Comparison of ENCODE assay signal across 9 mouse cellular contexts in genomic region chr17:6257070-6257456, GRCm38 (mm10). TPM values are rescaled to one million over a fixed set of nuclear protein-coding genes. Genes with fewer than 3 reads are reported as not detected.
A peak's percentile ranks its signal among the peaks of the same experiment; 100 is the strongest.
DNase-seq lines count a peak whose midpoint lies in the region; ATAC-seq lines count a peak whose summit lies in the region.
"Not testable (repeated sequence)": the region's sequence is repeated elsewhere in the genome, so short reads cannot be mapped to it uniquely, and the experiment has no call there.
"Had no signal": no experiment of that assay in that cellular context is flagged by ENCODE, and none has a peak within 500 bp of the region (broad histone marks: within the 10 kb centered on the region; RNA-seq: fewer than 3 reads in every experiment).

No protein-coding gene starts in this region.

- not testable (repeated sequence) for DNase-seq in embryonic facial prominence, embryonic 11.5 days (ENCODE audit: low spot score)
- peak; percentile 72 to 73 for DNase-seq in frontal cortex, postnatal 14 days (ENCODE audit: low spot score in 2 of 2)
- peak; percentile 46 to 73 for DNase-seq in layer of hippocampus, postnatal 14 days (ENCODE audit: low spot score in 2 of 2)

- not testable (repeated sequence) for H3K9me3 ChIP-seq in embryonic facial prominence, embryonic 11.5 days (replicated peaks; ENCODE audit: control insufficient read depth, low read length); hindbrain, embryonic 15.5 days; limb, embryonic 12.5 days; midbrain, embryonic 16.5 days (replicated peaks; ENCODE audit: control insufficient read depth, low read length, poor library complexity, severe bottlenecking); stomach, embryonic 14.5 days (ENCODE audit: control insufficient read depth, low read depth, low read length)

- not testable (repeated sequence) for H3K27me3 ChIP-seq in embryonic facial prominence, embryonic 11.5 days (ENCODE audit: control insufficient read depth, insufficient read depth, low read length); hindbrain, embryonic 15.5 days; limb, embryonic 12.5 days; midbrain, embryonic 16.5 days (ENCODE audit: control insufficient read depth, insufficient read depth, low read depth, low read length); stomach, embryonic 14.5 days (ENCODE audit: control insufficient read depth, insufficient read depth, low read length)

- H3K36me3 ChIP-seq in embryonic facial prominence, embryonic 11.5 days (replicated peaks; ENCODE audit: control insufficient read depth, insufficient read depth, low read depth, low read length); hindbrain, embryonic 15.5 days; limb, embryonic 12.5 days; midbrain, embryonic 16.5 days (ENCODE audit: control insufficient read depth, insufficient read depth, low read length); stomach, embryonic 14.5 days (ENCODE audit: control insufficient read depth, insufficient read depth, low read length): not testable (repeated sequence)

- 2% methylated on average over 4 of the region's 20 CpGs for WGBS in embryonic facial prominence, embryonic 11.5 days
- 0% methylated on average over 14 of the region's 20 CpGs for WGBS in hindbrain, embryonic 15.5 days
- WGBS in limb, embryonic 12.5 days = 2% methylated on average over 11 of the region's 20 CpGs
- WGBS in midbrain, embryonic 16.5 days = 0% methylated on average over 10 of the region's 20 CpGs
- 0% methylated on average over 8 of the region's 20 CpGs for WGBS in stomach, embryonic 14.5 days

- H3K4me1 ChIP-seq in embryonic facial prominence, embryonic 11.5 days (ENCODE audit: control insufficient read depth, insufficient read depth, low read length); hindbrain, embryonic 15.5 days (replicated peaks); limb, embryonic 12.5 days (replicated peaks); midbrain, embryonic 16.5 days (ENCODE audit: control insufficient read depth, insufficient read depth, low read length); stomach, embryonic 14.5 days (ENCODE audit: control insufficient read depth, insufficient read depth, low read length): not testable (repeated sequence)

- not testable (repeated sequence) for H3K4me3 ChIP-seq in embryonic facial prominence, embryonic 11.5 days (ENCODE audit: low read depth, low read length); stomach, embryonic 14.5 days (ENCODE audit: low read depth, low read length)
- H3K4me3 ChIP-seq in hindbrain, embryonic 15.5 days = peak overlapping the region; percentile 41
- peak overlapping the region; percentile 20; the same call in 1 of the 2 replicates for H3K4me3 ChIP-seq in limb, embryonic 12.5 days (replicated peaks)
- peak overlapping the region; percentile 39 for H3K4me3 ChIP-seq in midbrain, embryonic 16.5 days (ENCODE audit: low read depth, low read length)

- not testable (repeated sequence) for H3K9ac ChIP-seq in embryonic facial prominence, embryonic 11.5 days (replicated peaks; ENCODE audit: low read length); limb, embryonic 12.5 days (replicated peaks); stomach, embryonic 14.5 days (replicated peaks; ENCODE audit: low read depth, low read length)
- H3K9ac ChIP-seq in hindbrain, embryonic 15.5 days = peak overlapping the region; percentile 45
- H3K9ac ChIP-seq in midbrain, embryonic 16.5 days (ENCODE audit: low read depth, low read length) = 0 out of 2 replicates have a peak overlapping the region, but pooled peaks have one; percentile 44

- peak overlapping the region; percentile 33; the same call in 1 of the 2 replicates for H3K4me2 ChIP-seq in embryonic facial prominence, embryonic 11.5 days (ENCODE audit: low read depth, low read length)
- H3K4me2 ChIP-seq in hindbrain, embryonic 15.5 days = peak overlapping the region; percentile 54
- H3K4me2 ChIP-seq in limb, embryonic 12.5 days = peak overlapping the region; percentile 50
- peak overlapping the region; percentile 42 for H3K4me2 ChIP-seq in midbrain, embryonic 16.5 days (ENCODE audit: low read length)
- 0 out of 2 replicates have a peak overlapping the region, but pooled peaks have one; percentile 27 for H3K4me2 ChIP-seq in stomach, embryonic 14.5 days (replicated peaks; ENCODE audit: low read depth, low read length)

- peak; percentile 61; the same call in 1 of the 2 replicates for ATAC-seq in cerebellum, adult (ENCODE audit: insufficient number of reproducible peaks, low FRiP score, low TSS enrichment)
- ATAC-seq in embryonic facial prominence, embryonic 11.5 days (replicated peaks; ENCODE audit: insufficient number of reproducible peaks, low FRiP score, low TSS enrichment, low read depth); hindbrain, embryonic 15.5 days (ENCODE audit: low FRiP score, low read depth); stomach, embryonic 14.5 days (ENCODE audit: insufficient number of reproducible peaks, insufficient read depth, low FRiP score, low read depth): not testable (repeated sequence)
- 0 out of 2 replicates have a peak, but pooled peaks have one; percentile 19 for ATAC-seq in limb, embryonic 12.5 days (ENCODE audit: insufficient number of reproducible peaks, insufficient read depth, low FRiP score, low TSS enrichment, low read depth)
- peak; percentile 69 for ATAC-seq in midbrain, embryonic 16.5 days

- not testable (repeated sequence) for H3K27ac ChIP-seq in embryonic facial prominence, embryonic 11.5 days (replicated peaks; ENCODE audit: low read depth, low read length); limb, embryonic 12.5 days; midbrain, embryonic 16.5 days (ENCODE audit: low read length); stomach, embryonic 14.5 days (ENCODE audit: low read length)
- H3K27ac ChIP-seq in hindbrain, embryonic 15.5 days (replicated peaks) = peak overlapping the region; percentile 65

RNA-seq across cellular contexts. Expression of gene Tmem181a, which starts 0.4 kb away (rescaled TPM):
- 21.2 and 23.4 TPM in 2 replicates for polyA plus RNA-seq in embryonic facial prominence, embryonic 11.5 days (2014; fragmentation: Nextera tagmentation; extraction: Ambion mirVana)
- polyA plus RNA-seq in hindbrain, embryonic 15.5 days (2015; fragmentation: Nextera tagmentation; extraction: Ambion mirVana) = 53.2 and 58.4 TPM in 2 replicates
- total RNA-seq in layer of hippocampus, postnatal 14 days (2021) = 10 to 100 TPM; 77.5 to 80.9 TPM
- 27.8 and 28.8 TPM in 2 replicates for polyA plus RNA-seq in limb, embryonic 12.5 days (2016; fragmentation: Nextera tagmentation; extraction: Ambion mirVana)
- 64.9 and 73.1 TPM in 2 replicates for polyA plus RNA-seq in midbrain, embryonic 16.5 days (2015; fragmentation: Nextera tagmentation; extraction: Ambion mirVana)
- 26.5 and 26.6 TPM in 2 replicates for polyA plus RNA-seq in stomach, embryonic 14.5 days (2014; fragmentation: Nextera tagmentation; extraction: Ambion mirVana)
- polyA plus RNA-seq: erythroblast, embryonic 14.5 days had no signal
